Mouse (Mus musculus): ENCODE data around the gene Med4. TPM values are rescaled to one million over a fixed set of nuclear protein-coding genes. Genes with fewer than 3 reads are reported as not detected.

Med4 gene
- polyA plus RNA-seq, 1 experiment from 2014 or later = 86.3 TPM

DNA sequence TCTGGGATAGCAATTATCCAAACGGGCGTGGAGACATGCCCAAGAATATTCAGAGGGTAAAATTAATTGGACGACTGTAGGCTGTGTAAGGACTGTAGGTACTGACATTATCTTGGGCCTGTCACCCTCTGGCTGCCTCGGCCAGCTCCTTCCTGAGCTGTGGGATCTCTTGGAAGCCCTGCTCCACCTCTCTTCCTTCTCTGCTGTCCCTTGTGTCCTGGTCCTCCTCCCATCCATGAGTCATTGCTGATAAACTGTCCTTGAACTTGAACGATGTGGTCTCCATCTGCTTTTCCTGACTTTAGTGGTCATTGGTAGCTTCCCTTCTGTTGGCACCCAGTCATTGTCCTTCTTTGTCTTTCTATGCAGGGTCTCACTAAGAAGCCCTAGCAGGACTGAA, 23.2 kb upstream of the Med4 start:
- 83% methylated on average over 5 of the region's 5 CpGs for WGBS
- H3K27me3 ChIP-seq (ENCODE audit: control insufficient read depth, insufficient read depth, low read length) = no peaks in the 10 kb centered on the region
- H3K4me2 ChIP-seq (replicated peaks; ENCODE audit: low read depth, low read length) = no peak overlapping the region
- H3K27ac ChIP-seq (ENCODE audit: low read length) = no peak overlapping the region
- H3K4me1 ChIP-seq (ENCODE audit: control insufficient read depth, insufficient read depth, low read length) = no peaks in the 10 kb centered on the region
- peaks cover 3% of the 10 kb centered on the region; the same call in 1 of the 2 replicates for H3K9me3 ChIP-seq (ENCODE audit: control insufficient read depth, low read depth, low read length)
- no peak overlapping the region for H3K9ac ChIP-seq (replicated peaks; ENCODE audit: low read depth, low read length)
- no peak overlapping the region for H3K4me3 ChIP-seq (ENCODE audit: low read depth, low read length)
- no peak for ATAC-seq (ENCODE audit: insufficient number of reproducible peaks, insufficient read depth, low FRiP score, low read depth)
- H3K36me3 ChIP-seq (ENCODE audit: control insufficient read depth, insufficient read depth, low read length) = no peaks in the 10 kb centered on the region

DNA sequence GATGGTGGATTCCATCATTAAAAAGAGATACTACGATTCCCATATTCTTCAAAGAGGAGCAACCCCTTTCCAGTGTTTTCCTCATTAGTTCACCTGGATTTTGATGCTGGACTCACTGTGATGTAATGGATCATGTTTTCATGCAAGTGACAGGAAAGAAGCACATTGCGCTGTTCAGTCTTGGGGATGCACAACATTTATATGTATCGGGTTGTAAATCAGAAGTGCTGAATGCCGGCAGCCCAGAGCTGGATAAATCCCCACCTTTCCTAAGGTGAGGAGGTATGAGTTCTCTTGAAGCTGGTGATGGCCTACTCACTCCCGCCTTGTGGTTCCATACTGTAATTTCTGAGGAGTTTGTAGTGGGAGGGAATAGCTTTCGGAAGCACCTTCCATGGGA, 16.5 kb upstream of the Med4 start:
- no peaks in the 10 kb centered on the region for H3K27me3 ChIP-seq (ENCODE audit: control insufficient read depth, insufficient read depth, low read length)
- no peak overlapping the region for H3K9ac ChIP-seq (replicated peaks; ENCODE audit: low read depth, low read length)
- no peak for ATAC-seq (ENCODE audit: insufficient number of reproducible peaks, insufficient read depth, low FRiP score, low read depth)
- peaks cover 3% of the 10 kb centered on the region; the same call in 1 of the 2 replicates for H3K9me3 ChIP-seq (ENCODE audit: control insufficient read depth, low read depth, low read length)
- H3K27ac ChIP-seq (ENCODE audit: low read length) = no peak overlapping the region
- no peak overlapping the region for H3K4me3 ChIP-seq (ENCODE audit: low read depth, low read length)
- no peak overlapping the region for H3K4me2 ChIP-seq (replicated peaks; ENCODE audit: low read depth, low read length)
- no peaks in the 10 kb centered on the region for H3K36me3 ChIP-seq (ENCODE audit: control insufficient read depth, insufficient read depth, low read length)
- no peaks in the 10 kb centered on the region for H3K4me1 ChIP-seq (ENCODE audit: control insufficient read depth, insufficient read depth, low read length)
- 95% methylated on average over 6 of the region's 6 CpGs for WGBS

DNA sequence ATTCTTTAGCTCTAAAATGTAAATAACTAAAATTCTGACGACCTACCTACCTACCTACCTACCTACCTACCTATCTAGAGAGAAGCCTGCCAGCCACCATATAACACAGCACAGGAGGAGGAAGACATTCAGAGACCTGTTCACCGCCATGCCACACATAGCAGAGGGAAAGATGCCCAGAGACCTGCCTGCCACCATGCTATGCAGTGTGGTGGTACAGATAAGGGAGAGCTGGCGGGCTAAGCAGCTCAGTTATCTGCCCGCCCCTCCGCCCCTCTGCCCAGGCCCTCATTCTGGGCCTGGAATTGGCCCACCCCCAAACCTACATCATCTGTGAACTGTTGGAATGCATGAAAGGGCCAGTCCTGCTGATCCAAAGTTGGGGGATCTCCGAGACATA, 15.7 kb upstream of the Med4 start:
- no peak for ATAC-seq (ENCODE audit: insufficient number of reproducible peaks, insufficient read depth, low FRiP score, low read depth)
- Histone ChIP-seq H3K9ac (replicated peaks; ENCODE audit: low read depth, low read length) (no peak overlapping the region), H3K27ac (ENCODE audit: low read length) (no peak overlapping the region), H3K27me3 (ENCODE audit: control insufficient read depth, insufficient read depth, low read length) (no peaks in the 10 kb centered on the region), H3K36me3 (ENCODE audit: control insufficient read depth, insufficient read depth, low read length) (no peaks in the 10 kb centered on the region), H3K9me3 (ENCODE audit: control insufficient read depth, low read depth, low read length) (peaks cover 3% of the 10 kb centered on the region; the same call in 1 of the 2 replicates), H3K4me3 (ENCODE audit: low read depth, low read length) (no peak overlapping the region), H3K4me1 (ENCODE audit: control insufficient read depth, insufficient read depth, low read length) (no peaks in the 10 kb centered on the region), H3K4me2 (replicated peaks; ENCODE audit: low read depth, low read length) (no peak overlapping the region)
- WGBS = 76% methylated on average over 6 of the region's 6 CpGs

DNA sequence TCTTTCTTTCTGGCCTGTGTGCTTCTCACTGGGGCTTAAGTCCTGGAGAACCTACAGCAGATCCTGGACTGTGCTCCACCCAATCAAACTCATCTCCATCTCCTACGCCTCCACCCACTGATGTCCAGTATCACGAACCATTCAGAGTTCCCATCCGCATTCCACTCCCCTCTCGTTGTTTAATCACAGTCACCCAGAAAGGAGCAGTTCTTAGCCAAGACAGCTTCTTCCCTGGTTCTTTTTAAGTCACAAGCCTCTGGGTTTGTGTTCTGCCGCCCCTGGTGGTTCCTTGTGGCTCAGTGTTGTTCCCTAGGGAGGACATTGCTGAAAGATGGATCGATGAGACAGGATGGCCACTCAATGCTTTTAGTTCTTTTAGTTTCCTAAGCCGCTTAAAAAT, 14.1 kb upstream of the Med4 start:
- H3K27ac ChIP-seq (ENCODE audit: low read length) = no peak overlapping the region
- H3K36me3 ChIP-seq (ENCODE audit: control insufficient read depth, insufficient read depth, low read length) = no peaks in the 10 kb centered on the region
- no peaks in the 10 kb centered on the region for H3K4me1 ChIP-seq (ENCODE audit: control insufficient read depth, insufficient read depth, low read length)
- H3K27me3 ChIP-seq (ENCODE audit: control insufficient read depth, insufficient read depth, low read length) = no peaks in the 10 kb centered on the region
- no peak for ATAC-seq (ENCODE audit: insufficient number of reproducible peaks, insufficient read depth, low FRiP score, low read depth)
- 72% methylated on average over 7 of the region's 7 CpGs for WGBS
- H3K4me3 ChIP-seq (ENCODE audit: low read depth, low read length) = no peak overlapping the region
- H3K9ac ChIP-seq (replicated peaks; ENCODE audit: low read depth, low read length) = no peak overlapping the region
- peaks cover 3% of the 10 kb centered on the region; the same call in 1 of the 2 replicates for H3K9me3 ChIP-seq (ENCODE audit: control insufficient read depth, low read depth, low read length)
- H3K4me2 ChIP-seq (replicated peaks; ENCODE audit: low read depth, low read length) = no peak overlapping the region

DNA sequence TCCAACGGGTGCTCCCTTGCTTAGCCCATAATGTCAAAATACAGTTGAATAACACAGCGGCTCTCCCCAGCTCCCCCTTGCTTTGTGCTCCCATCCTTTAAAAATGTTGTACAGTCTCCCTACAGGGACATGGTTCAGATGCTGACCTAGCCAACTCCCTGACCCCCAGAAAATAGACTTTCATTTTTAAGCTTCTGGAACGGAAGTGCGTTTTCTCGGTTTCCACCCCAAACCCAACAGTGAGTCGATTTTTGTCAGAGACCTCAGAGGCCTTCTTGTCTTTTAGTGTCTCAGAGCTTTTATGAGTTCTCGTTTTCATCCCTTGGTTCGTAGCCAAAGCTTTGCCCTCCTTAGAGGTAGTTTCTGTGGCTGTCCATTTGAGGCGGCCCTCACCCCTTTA, 8.5 kb upstream of the Med4 start:
- Histone ChIP-seq H3K4me2 (replicated peaks; ENCODE audit: low read depth, low read length) (no peak overlapping the region), H3K9ac (replicated peaks; ENCODE audit: low read depth, low read length) (no peak overlapping the region), H3K9me3 (ENCODE audit: control insufficient read depth, low read depth, low read length) (no peaks in the 10 kb centered on the region), H3K4me3 (ENCODE audit: low read depth, low read length) (no peak overlapping the region), H3K4me1 (ENCODE audit: control insufficient read depth, insufficient read depth, low read length) (0 out of 2 replicates have a peak, but pooled peaks cover 2% of the 10 kb centered on the region), H3K27me3 (ENCODE audit: control insufficient read depth, insufficient read depth, low read length) (no peaks in the 10 kb centered on the region), H3K27ac (ENCODE audit: low read length) (no peak overlapping the region), H3K36me3 (ENCODE audit: control insufficient read depth, insufficient read depth, low read length) (no peaks in the 10 kb centered on the region)
- 90% methylated on average over 9 of the region's 9 CpGs for whole genome bisulfite sequencing
- no peak for ATAC-seq (ENCODE audit: insufficient number of reproducible peaks, insufficient read depth, low FRiP score, low read depth)

DNA sequence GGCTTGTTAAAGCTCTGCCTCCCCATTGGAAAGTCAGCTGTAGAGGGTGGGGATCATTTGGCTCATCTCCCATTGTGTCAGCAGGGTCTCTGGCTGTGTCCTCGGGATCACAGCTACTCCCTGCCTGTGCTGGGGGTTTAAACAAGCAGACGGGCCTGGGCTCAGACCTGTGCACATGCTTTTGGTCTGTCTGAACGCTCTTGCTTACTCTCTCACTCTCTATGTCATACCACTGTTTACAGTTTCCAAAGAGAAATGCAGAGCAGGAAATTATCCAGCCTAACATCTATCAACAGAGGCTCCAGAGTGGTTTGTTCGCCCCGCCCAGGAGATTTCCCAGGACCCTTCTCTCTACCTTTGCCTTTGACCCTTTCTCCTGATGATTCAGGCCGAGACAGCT, 8.1 kb upstream of the Med4 start:
- Histone ChIP-seq H3K9me3 (ENCODE audit: control insufficient read depth, low read depth, low read length) (no peaks in the 10 kb centered on the region), H3K27ac (ENCODE audit: low read length) (no peak overlapping the region), H3K4me1 (ENCODE audit: control insufficient read depth, insufficient read depth, low read length) (0 out of 2 replicates have a peak, but pooled peaks cover 2% of the 10 kb centered on the region), H3K4me3 (ENCODE audit: low read depth, low read length) (no peak overlapping the region), H3K27me3 (ENCODE audit: control insufficient read depth, insufficient read depth, low read length) (no peaks in the 10 kb centered on the region), H3K9ac (replicated peaks; ENCODE audit: low read depth, low read length) (no peak overlapping the region), H3K4me2 (replicated peaks; ENCODE audit: low read depth, low read length) (no peak overlapping the region), H3K36me3 (ENCODE audit: control insufficient read depth, insufficient read depth, low read length) (no peaks in the 10 kb centered on the region)
- ATAC-seq (ENCODE audit: insufficient number of reproducible peaks, insufficient read depth, low FRiP score, low read depth) = no peak
- 49% methylated on average over 6 of the region's 6 CpGs for WGBS

DNA sequence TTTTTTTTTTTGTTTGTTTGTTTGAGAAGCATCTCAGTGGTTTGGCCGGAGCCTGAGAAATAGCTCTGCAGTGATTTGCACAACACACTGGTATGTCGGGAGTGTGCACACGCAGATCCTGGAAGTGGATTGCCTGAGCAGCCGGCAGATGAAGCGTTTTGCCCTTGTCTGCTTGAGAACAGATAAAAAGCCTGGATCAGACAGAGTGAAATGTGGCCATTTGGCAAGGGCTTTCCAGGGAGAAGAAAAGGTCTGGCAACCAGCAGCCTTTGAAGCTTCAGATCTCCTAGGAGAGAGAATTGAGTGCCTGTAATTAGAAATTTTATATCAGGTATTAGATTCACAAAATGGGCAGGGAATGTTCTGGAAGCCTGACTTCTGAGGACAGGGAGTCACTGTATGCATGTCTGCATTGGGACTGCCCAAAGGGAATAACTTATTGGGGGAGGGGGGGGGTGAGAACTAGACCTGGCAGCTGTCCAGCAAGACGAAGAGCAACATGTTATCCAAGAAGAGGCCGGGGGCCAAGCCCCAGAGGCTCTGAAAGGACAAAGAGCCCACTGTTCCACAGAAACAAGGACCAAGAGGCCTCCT, 7.1 kb upstream of the Med4 start:
- no peak overlapping the region for H3K4me2 ChIP-seq (replicated peaks; ENCODE audit: low read depth, low read length)
- H3K9me3 ChIP-seq (ENCODE audit: control insufficient read depth, low read depth, low read length) = no peaks in the 10 kb centered on the region
- no peaks in the 10 kb centered on the region for H3K27me3 ChIP-seq (ENCODE audit: control insufficient read depth, insufficient read depth, low read length)
- H3K9ac ChIP-seq (replicated peaks; ENCODE audit: low read depth, low read length) = no peak overlapping the region
- H3K4me1 ChIP-seq (ENCODE audit: control insufficient read depth, insufficient read depth, low read length) = 0 out of 2 replicates have a peak, but pooled peaks cover 2% of the 10 kb centered on the region
- H3K27ac ChIP-seq (ENCODE audit: low read length) = peak overlapping the region; percentile 16; the same call in 1 of the 2 replicates
- H3K36me3 ChIP-seq (ENCODE audit: control insufficient read depth, insufficient read depth, low read length) = no peaks in the 10 kb centered on the region
- WGBS = 39% methylated on average over 7 of the region's 7 CpGs
- 0 out of 2 replicates have a peak, but pooled peaks have one; percentile 35 for ATAC-seq (ENCODE audit: insufficient number of reproducible peaks, insufficient read depth, low FRiP score, low read depth)
- no peak overlapping the region for H3K4me3 ChIP-seq (ENCODE audit: low read depth, low read length)

DNA sequence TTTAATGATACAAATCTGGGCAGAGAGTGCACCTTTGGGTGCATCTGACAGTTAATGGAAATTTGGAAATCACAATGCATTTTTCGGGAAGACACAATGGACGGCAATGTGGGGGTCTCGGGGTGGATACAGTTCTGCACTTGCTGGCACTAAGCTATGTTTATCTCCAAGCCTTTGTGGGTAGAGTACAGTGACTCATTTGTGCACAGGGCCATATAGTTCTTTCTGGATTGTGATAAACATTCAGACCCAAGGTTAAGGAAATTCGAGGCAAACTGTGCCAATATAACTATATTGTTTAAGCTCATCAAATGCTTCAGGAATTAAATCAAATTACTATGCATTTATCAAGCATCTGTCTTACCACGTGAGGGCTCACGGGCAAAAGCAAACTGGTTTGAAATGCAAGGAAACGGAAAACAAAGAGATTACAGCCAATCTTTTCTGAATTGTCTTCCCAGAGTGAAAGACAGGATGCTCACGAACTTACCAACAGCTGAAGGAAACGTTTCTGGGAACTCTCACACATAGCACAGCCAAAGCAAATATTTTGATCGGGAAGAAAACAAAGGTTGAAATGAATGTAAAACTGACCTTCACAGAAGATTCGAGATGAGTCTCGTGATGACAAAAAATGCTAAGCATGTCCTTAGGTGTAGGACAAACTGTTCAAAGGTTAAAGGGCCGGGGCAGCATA, 6.4 kb upstream of the Med4 start:
- WGBS = 60% methylated on average over 13 of the region's 13 CpGs
- Histone ChIP-seq H3K27me3 (ENCODE audit: control insufficient read depth, insufficient read depth, low read length) (no peaks in the 10 kb centered on the region), H3K9me3 (ENCODE audit: control insufficient read depth, low read depth, low read length) (no peaks in the 10 kb centered on the region), H3K4me2 (replicated peaks; ENCODE audit: low read depth, low read length) (no peak overlapping the region), H3K4me3 (ENCODE audit: low read depth, low read length) (no peak overlapping the region), H3K36me3 (ENCODE audit: control insufficient read depth, insufficient read depth, low read length) (no peaks in the 10 kb centered on the region), H3K4me1 (ENCODE audit: control insufficient read depth, insufficient read depth, low read length) (0 out of 2 replicates have a peak, but pooled peaks cover 2% of the 10 kb centered on the region), H3K27ac (ENCODE audit: low read length) (0 out of 2 replicates have a peak overlapping the region, but pooled peaks have one; percentile 21), H3K9ac (replicated peaks; ENCODE audit: low read depth, low read length) (no peak overlapping the region)
- ATAC-seq (ENCODE audit: insufficient number of reproducible peaks, insufficient read depth, low FRiP score, low read depth) = no peak; the same call in 1 of the 2 replicates
